In genomic region chr11:84520269-84521070, GRCm38 (mm10) we compare ENCODE assay signal across 11 mouse cellular contexts. TPM values are rescaled to one million over a fixed set of nuclear protein-coding genes. Genes with fewer than 3 reads are reported as not detected.
DNase-seq lines count a peak whose midpoint lies in the region; ATAC-seq lines count a peak whose summit lies in the region.
"Had no signal": no experiment of that assay in that cellular context is flagged by ENCODE, and none has a peak within 500 bp of the region (broad histone marks: within the 10 kb centered on the region; RNA-seq: fewer than 3 reads in every experiment).

No protein-coding gene starts in this region.

- H3K4me3 ChIP-seq in heart, embryonic 10.5 days = peak overlapping the region; percentile 44
- H3K4me3 ChIP-seq in hindbrain, embryonic 11.5 days (ENCODE audit: low read depth, low read length) = peak overlapping the region; percentile 48
- peak overlapping the region; percentile 61 for H3K4me3 ChIP-seq in midbrain, embryonic 13.5 days (replicated peaks)
- H3K4me3 ChIP-seq: liver, embryonic 15.5 days had no signal

- no peaks in the 10 kb centered on the region for H3K9me3 ChIP-seq in heart, embryonic 10.5 days
- H3K9me3 ChIP-seq in hindbrain, embryonic 11.5 days (ENCODE audit: control insufficient read depth, low read length) = no peaks in the 10 kb centered on the region
- no peaks in the 10 kb centered on the region for H3K9me3 ChIP-seq in midbrain, embryonic 13.5 days
- H3K9me3 ChIP-seq: liver, embryonic 15.5 days had no signal

- 13% methylated on average over 31 of the region's 31 CpGs for WGBS in heart, embryonic 10.5 days
- WGBS in hindbrain, embryonic 11.5 days = 3% methylated on average over 31 of the region's 31 CpGs
- WGBS in midbrain, embryonic 13.5 days = 1% methylated on average over 31 of the region's 31 CpGs

- no peak for ATAC-seq in hindbrain, embryonic 11.5 days (ENCODE audit: low FRiP score)
- no peak for ATAC-seq in midbrain, embryonic 13.5 days

- no peaks in the 10 kb centered on the region for H3K36me3 ChIP-seq in heart, embryonic 10.5 days
- H3K36me3 ChIP-seq in hindbrain, embryonic 11.5 days (ENCODE audit: control insufficient read depth, insufficient read depth, low read length) = no peaks in the 10 kb centered on the region
- H3K36me3 ChIP-seq in midbrain, embryonic 13.5 days = 0 out of 2 replicates have a peak, but pooled peaks cover 9% of the 10 kb centered on the region
- H3K36me3 ChIP-seq: liver, embryonic 15.5 days had no signal

- peaks cover 32% of the 10 kb centered on the region for H3K4me1 ChIP-seq in heart, embryonic 10.5 days
- no peaks in the 10 kb centered on the region; the same call in 1 of the 2 replicates for H3K4me1 ChIP-seq in hindbrain, embryonic 11.5 days (replicated peaks; ENCODE audit: control insufficient read depth, insufficient read depth, low read length)
- H3K4me1 ChIP-seq in midbrain, embryonic 13.5 days (replicated peaks) = peaks cover 39% of the 10 kb centered on the region

- peak overlapping the region; percentile 45 for H3K4me2 ChIP-seq in hindbrain, embryonic 11.5 days (replicated peaks; ENCODE audit: low read depth, low read length)
- peak overlapping the region; percentile 71 for H3K4me2 ChIP-seq in midbrain, embryonic 13.5 days (replicated peaks)
- H3K4me2 ChIP-seq: liver, embryonic 15.5 days had no signal

- H3K27me3 ChIP-seq in heart, embryonic 10.5 days (ENCODE audit: insufficient read depth, poor library complexity, severe bottlenecking) = peaks cover 100% of the 10 kb centered on the region
- H3K27me3 ChIP-seq in hindbrain, embryonic 11.5 days (ENCODE audit: control insufficient read depth, insufficient read depth, low read length) = peaks cover 82% of the 10 kb centered on the region
- H3K27me3 ChIP-seq in midbrain, embryonic 13.5 days = peaks cover 89% of the 10 kb centered on the region

- no peak for DNase-seq in heart, embryonic 10.5 days (ENCODE audit: low spot score)
- DNase-seq in heart, adult 8-10 months (ENCODE audit: low spot score) = no peak
- DNase-seq in R1 (ENCODE audit: low read depth, low spot score) = peak; percentile 27
- DNase-seq in hindbrain, embryonic 11.5 days (ENCODE audit: low spot score) = peak; percentile 46
- DNase-seq in lung, postnatal 36 days = no peak
- no peak for DNase-seq in right cerebral cortex, postnatal 4 days
- no peak for DNase-seq in T-cell, adult 2 months (ENCODE audit: low spot score)
- DNase-seq: right cerebral cortex, postnatal 25 days had no signal

- no peak overlapping the region for H3K27ac ChIP-seq in heart, embryonic 10.5 days
- 0 out of 2 replicates have a peak overlapping the region, but pooled peaks have one; percentile 18 for H3K27ac ChIP-seq in hindbrain, embryonic 11.5 days (ENCODE audit: low read depth, low read length)
- peak overlapping the region; percentile 91 for H3K27ac ChIP-seq in midbrain, embryonic 13.5 days
- H3K27ac ChIP-seq: liver, embryonic 15.5 days had no signal

- peak overlapping the region; percentile 76 for H3K9ac ChIP-seq in hindbrain, embryonic 11.5 days (ENCODE audit: low read depth, low read length)
- H3K9ac ChIP-seq in midbrain, embryonic 13.5 days (replicated peaks) = peak overlapping the region; percentile 89
- H3K9ac ChIP-seq: liver, embryonic 15.5 days had no signal

RNA-seq across cellular contexts. Expression of gene Lhx1, which starts 4.9 kb away (rescaled TPM):
- polyA plus RNA-seq in heart, embryonic 10.5 days (2016; fragmentation: Nextera tagmentation; extraction: Ambion mirVana) = 0.09 TPM in 1 of 2 replicates, not detected in the other
- not detected for total RNA-seq in heart, adult 8-10 months (2022)
- polyA plus RNA-seq in hindbrain, embryonic 11.5 days (2014; fragmentation: Nextera tagmentation; extraction: Ambion mirVana) = 53.3 and 57.3 TPM in 2 replicates
- polyA plus RNA-seq in midbrain, embryonic 13.5 days (2015; fragmentation: Nextera tagmentation; extraction: Ambion mirVana) = 57.5 and 62.7 TPM in 2 replicates
- polyA plus RNA-seq: thymus, postnatal 0 days had no signal

RNA-seq across cellular contexts. Expression of gene Aatf, which starts 7.1 kb away (rescaled TPM):
- 33.3 and 45.3 TPM in 2 replicates for polyA plus RNA-seq in heart, embryonic 10.5 days (2016; fragmentation: Nextera tagmentation; extraction: Ambion mirVana)
- total RNA-seq in heart, adult 8-10 months (2022) = 10 to 100 TPM; 12.9 to 14.3 (median 13.1) TPM
- polyA plus RNA-seq in hindbrain, embryonic 11.5 days (2014; fragmentation: Nextera tagmentation; extraction: Ambion mirVana) = 59.9 and 64.5 TPM in 2 replicates
- polyA plus RNA-seq in midbrain, embryonic 13.5 days (2015; fragmentation: Nextera tagmentation; extraction: Ambion mirVana) = 59.5 and 60.7 TPM in 2 replicates

Comparison
In these comparisons a context has a peak if more than half of its experiments do, and no peak if none do; other contexts are left out.
1. DNase-seq: peak in R1 (single experiment) and hindbrain, embryonic 11.5 days (single experiment); none in heart, embryonic 10.5 days (single experiment), heart, adult 8-10 months (single experiment), lung, postnatal 36 days (single experiment), right cerebral cortex, postnatal 4 days (single experiment) and T-cell, adult 2 months (single experiment).
2. RNA of gene Lhx1, which starts 4.9 kb away (polyA plus RNA-seq): 57.5 to 62.7 TPM in midbrain, embryonic 13.5 days and 53.3 to 57.3 TPM in hindbrain, embryonic 11.5 days; 0.09 TPM in heart, embryonic 10.5 days; every median in the first group is over 10 times any median in the second.
3. Peak in every context shown above with its lines, with median percentiles within 50 percentile points of each other: H3K4me3 ChIP-seq.